10 mouse cellular contexts compared by ENCODE assay signal in genomic region chr11:32276347-32276746, GRCm38 (mm10). TPM values are rescaled to one million over a fixed set of nuclear protein-coding genes. Genes with fewer than 3 reads are reported as not detected.
A peak's percentile ranks its signal among the peaks of the same experiment; 100 is the strongest.
DNase-seq lines count a peak whose midpoint lies in the region; ATAC-seq and TF ChIP-seq lines count a peak whose summit lies in the region.
"Had no signal": no experiment of that assay in that cellular context is flagged by ENCODE, and none has a peak within 500 bp of the region (broad histone marks: within the 10 kb centered on the region; RNA-seq: fewer than 3 reads in every experiment).

Gene Hba-x (plus strand): TSS chr11:32276400.

- no peak within 1 kb of the TSS for H3K9ac ChIP-seq in forebrain, postnatal 0 days
- no peak within 1 kb of the TSS for H3K9ac ChIP-seq in lung, embryonic 14.5 days
- H3K9ac ChIP-seq in intestine, embryonic 15.5 days, result no peak within 1 kb of the TSS; the same call in 1 of the 2 replicates
- no peak within 1 kb of the TSS for H3K9ac ChIP-seq in neural tube, embryonic 13.5 days

- no peak within 1 kb of the TSS for H3K4me2 ChIP-seq in forebrain, postnatal 0 days (ENCODE audit: low read depth)
- no peak within 1 kb of the TSS for H3K4me2 ChIP-seq in lung, embryonic 14.5 days
- H3K4me2 ChIP-seq in intestine, embryonic 15.5 days (replicated peaks), result no peak within 1 kb of the TSS
- H3K4me2 ChIP-seq in neural tube, embryonic 13.5 days, result no peak within 1 kb of the TSS

- no peaks in the 10 kb centered on the region for H3K36me3 ChIP-seq in forebrain, embryonic 10.5 days (replicated peaks)
- no peaks in the 10 kb centered on the region for H3K36me3 ChIP-seq in forebrain, postnatal 0 days (ENCODE audit: insufficient read depth)
- no peaks in the 10 kb centered on the region for H3K36me3 ChIP-seq in lung, embryonic 14.5 days (ENCODE audit: insufficient read depth)
- no peaks in the 10 kb centered on the region for H3K36me3 ChIP-seq in intestine, embryonic 15.5 days
- H3K36me3 ChIP-seq in neural tube, embryonic 13.5 days, result no peaks in the 10 kb centered on the region

- ATAC-seq in forebrain, postnatal 0 days, result no peak
- ATAC-seq in lung, embryonic 14.5 days (ENCODE audit: insufficient read depth), result no peak
- no peak for ATAC-seq in intestine, embryonic 15.5 days
- ATAC-seq in neural tube, embryonic 13.5 days (ENCODE audit: low read depth), result no peak

- H3K9me3 ChIP-seq in forebrain, embryonic 10.5 days, result no peaks in the 10 kb centered on the region
- H3K9me3 ChIP-seq in forebrain, postnatal 0 days (ENCODE audit: low read length), result no peaks in the 10 kb centered on the region
- no peaks in the 10 kb centered on the region for H3K9me3 ChIP-seq in lung, embryonic 14.5 days (ENCODE audit: low read depth, low read length)
- no peaks in the 10 kb centered on the region for H3K9me3 ChIP-seq in intestine, embryonic 15.5 days
- H3K9me3 ChIP-seq in neural tube, embryonic 13.5 days, result no peaks in the 10 kb centered on the region

- TF ChIP-seq CTCF in forebrain, postnatal 0 days (IDR thresholded peaks at IDR 0.05; ENCODE audit: low read depth), result no peak
- TF ChIP-seq CTCF in lung, embryonic 14.5 days (IDR thresholded peaks at IDR 0.05; ENCODE audit: low read depth), result no peak

- WGBS in forebrain, embryonic 10.5 days, result 76% methylated on average over 3 of the region's 3 CpGs
- 76% methylated on average over 3 of the region's 3 CpGs for WGBS in forebrain, postnatal 0 days
- WGBS in lung, embryonic 14.5 days, result 73% methylated on average over 3 of the region's 3 CpGs
- WGBS in intestine, embryonic 15.5 days, result 70% methylated on average over 3 of the region's 3 CpGs
- 69% methylated on average over 3 of the region's 3 CpGs for WGBS in neural tube, embryonic 13.5 days

- no peak for DNase-seq in forebrain, embryonic 10.5 days (ENCODE audit: extremely low spot score, low spot score)
- no peak for DNase-seq in forebrain, postnatal 0 days
- DNase-seq in lung, embryonic 14.5 days, result no peak
- no peak for DNase-seq in lung, postnatal 14 days
- DNase-seq in left cerebral cortex, postnatal 36 days (ENCODE audit: low spot score in 2 of 2), result no peak
- DNase-seq in left cerebral cortex, adult 11 months (ENCODE audit: low spot score), result no peak
- DNase-seq: lung, postnatal 36 days had no signal

- intact Hi-C loops in left cerebral cortex, postnatal 36 days (cut with DNase I), result no loop called here

- H3K27ac ChIP-seq in forebrain, embryonic 10.5 days, result peak within 1 kb of the TSS; percentile 26; the same call in 1 of the 2 replicates
- H3K27ac ChIP-seq in forebrain, postnatal 0 days (ENCODE audit: low read depth, low read length), result no peak within 1 kb of the TSS
- no peak within 1 kb of the TSS for H3K27ac ChIP-seq in lung, embryonic 14.5 days (ENCODE audit: low read depth)
- no peak within 1 kb of the TSS for H3K27ac ChIP-seq in intestine, embryonic 15.5 days
- no peak within 1 kb of the TSS for H3K27ac ChIP-seq in neural tube, embryonic 13.5 days (replicated peaks)

- H3K4me3 ChIP-seq in forebrain, embryonic 10.5 days, result no peak within 1 kb of the TSS
- no peak within 1 kb of the TSS for H3K4me3 ChIP-seq in forebrain, postnatal 0 days (ENCODE audit: low read depth, low read length)
- H3K4me3 ChIP-seq in lung, embryonic 14.5 days (ENCODE audit: low read depth, low read length), result no peak within 1 kb of the TSS
- H3K4me3 ChIP-seq in intestine, embryonic 15.5 days (replicated peaks), result no peak within 1 kb of the TSS
- no peak within 1 kb of the TSS for H3K4me3 ChIP-seq in neural tube, embryonic 13.5 days

- peaks cover 30% of the 10 kb centered on the region for H3K27me3 ChIP-seq in forebrain, embryonic 10.5 days (ENCODE audit: poor library complexity, severe bottlenecking)
- no peaks in the 10 kb centered on the region for H3K27me3 ChIP-seq in forebrain, postnatal 0 days (ENCODE audit: insufficient read depth, low read length)
- 0 out of 2 replicates have a peak, but pooled peaks cover 11% of the 10 kb centered on the region for H3K27me3 ChIP-seq in lung, embryonic 14.5 days (ENCODE audit: insufficient read depth, low read length)
- H3K27me3 ChIP-seq in intestine, embryonic 15.5 days (replicated peaks), result peaks cover 22% of the 10 kb centered on the region
- H3K27me3 ChIP-seq in neural tube, embryonic 13.5 days, result peaks cover 15% of the 10 kb centered on the region; the same call in 1 of the 2 replicates

- H3K4me1 ChIP-seq in forebrain, embryonic 10.5 days, result peaks cover 10% of the 10 kb centered on the region
- H3K4me1 ChIP-seq in forebrain, postnatal 0 days (ENCODE audit: insufficient read depth), result no peaks in the 10 kb centered on the region
- no peaks in the 10 kb centered on the region for H3K4me1 ChIP-seq in lung, embryonic 14.5 days (ENCODE audit: insufficient read depth)
- H3K4me1 ChIP-seq in intestine, embryonic 15.5 days (replicated peaks), result no peaks in the 10 kb centered on the region
- H3K4me1 ChIP-seq in neural tube, embryonic 13.5 days (replicated peaks), result no peaks in the 10 kb centered on the region

RNA-seq across cellular contexts. Expression of gene Hba-x, which starts in this region (rescaled TPM):
- 3,082 and 4,268 TPM in 2 replicates for polyA plus RNA-seq in forebrain, embryonic 10.5 days (2016; fragmentation: Nextera tagmentation; extraction: Ambion mirVana)
- total RNA-seq in forebrain, postnatal 0 days (2014; rRNA removed), result not detected in 2 replicates
- not detected in 2 replicates for polyA plus RNA-seq in forebrain, postnatal 0 days (2015; fragmentation: Nextera tagmentation; extraction: Ambion mirVana)
- 211 and 266 TPM in 2 replicates for polyA plus RNA-seq in lung, embryonic 14.5 days (2014; fragmentation: Nextera tagmentation; extraction: Ambion mirVana)
- 36.3 and 48.2 TPM in 2 replicates for polyA plus RNA-seq in intestine, embryonic 15.5 days (2015; fragmentation: Nextera tagmentation; extraction: Ambion mirVana)
- polyA plus RNA-seq in neural tube, embryonic 13.5 days (2015; fragmentation: Nextera tagmentation; extraction: Ambion mirVana), result 319 and 454 TPM in 2 replicates
- not detected for total RNA-seq in left cerebral cortex, postnatal 36 days (2021)
- total RNA-seq: gastrocnemius, postnatal 4 days had no signal

Comparison
In these comparisons a context has a peak if more than half of its experiments do, and no peak if none do; other contexts are left out.
1. RNA of gene Hba-x (polyA plus RNA-seq): 3,082 to 4,268 TPM in forebrain, embryonic 10.5 days, 319 to 454 TPM in neural tube, embryonic 13.5 days, 211 to 266 TPM in lung, embryonic 14.5 days and 36.3 to 48.2 TPM in intestine, embryonic 15.5 days; not detected in forebrain, postnatal 0 days; every median in the first group is over 10 times any median in the second.